Mouse (Mus musculus) brown adipose tissue, adult 24 weeks (tissue): Measurements from ENCODE around the gene Dlgap4. TPM values are rescaled to one million over a fixed set of nuclear protein-coding genes. Genes with fewer than 3 reads are reported as not detected.

Source experiments
- H3K27ac ChIP-seq: fragments of 200-500 bp; replicated peaks from 2 replicates; pipeline ENCODE4 v1.5.1; 2012; ENCODE audit warnings: low read depth, mild to moderate bottlenecking, low read length
- H3K4me1 ChIP-seq: fragments of 200-500 bp; 2 replicates; pipeline ENCODE4 v1.6.1; 2012; ENCODE audit warnings: low read length, mixed read lengths; ENCODE audit not compliant: control insufficient read depth, insufficient read depth, insufficient read length
- H3K4me3 ChIP-seq: fragments of 200-500 bp; 2 replicates; pipeline ENCODE4 v1.5.1; 2012; ENCODE audit warnings: low read depth, mild to moderate bottlenecking, low read length, moderate library complexity; ENCODE audit not compliant: insufficient read depth
- polyA plus RNA-seq: library from polyadenylated mRNA; stranded (reverse); fragments of >200 nt; gene quantifications from 2 replicates; pipeline ENCODE4 v1.2.4, GENCODE M21; 2012; ENCODE audit not compliant: missing spikeins, insufficient read depth, insufficient read length

Gene Dlgap4
- polyA plus RNA-seq, 1 experiment: 39.8 TPM

- Histone ChIP-seq H3K4me1 (peaks cover 35% of the 10 kb centered on the region), H3K27ac (no peak overlapping the region), H3K4me3 (no peak overlapping the region)
These were observed 110.5 kb downstream of the Dlgap4 start for GRCm38 (mm10) chr2:156723899-156724523.

- peaks cover 32% of the 10 kb centered on the region for H3K4me1 ChIP-seq
These were observed 111.4 kb downstream of the Dlgap4 start for GRCm38 (mm10) chr2:156724871-156725270.

GRCm38 (mm10) chr2:156726344-156726743, 112.8 kb downstream of the Dlgap4 start:
- H3K4me3 ChIP-seq: no peak overlapping the region
- H3K4me1 ChIP-seq: peaks cover 36% of the 10 kb centered on the region
- H3K27ac ChIP-seq: peak overlapping the region; percentile 37

More at GRCm38 (mm10) chr2:156724871-156725270, 111.4 kb downstream of the Dlgap4 start:
- H3K4me3 ChIP-seq: no peak overlapping the region
- H3K27ac ChIP-seq: no peak overlapping the region

GRCm38 (mm10) chr2:156726878-156727277, 113.4 kb downstream of the Dlgap4 start:
- Histone ChIP-seq H3K4me1 (peaks cover 40% of the 10 kb centered on the region), H3K27ac (peak overlapping the region; percentile 25; the same call in 1 of the 2 replicates), H3K4me3 (no peak overlapping the region)

GRCm38 (mm10) chr2:156729537-156730469, 116.3 kb downstream of the Dlgap4 start:
- peaks cover 36% of the 10 kb centered on the region for H3K4me1 ChIP-seq
- peak overlapping the region; percentile 64 for H3K27ac ChIP-seq
- peak overlapping the region; percentile 21 for H3K4me3 ChIP-seq

GRCm38 (mm10) chr2:156730501-156730921, 117.0 kb downstream of the Dlgap4 start:
- H3K27ac ChIP-seq: no peak overlapping the region
- peak overlapping the region; percentile 36 for H3K4me3 ChIP-seq
- peaks cover 30% of the 10 kb centered on the region for H3K4me1 ChIP-seq

- H3K27ac ChIP-seq: no peak overlapping the region
These were observed 118.1 kb downstream of the Dlgap4 start for GRCm38 (mm10) chr2:156731592-156731991.

GRCm38 (mm10) chr2:156732109-156732508, 118.6 kb downstream of the Dlgap4 start:
- H3K4me3 ChIP-seq: no peak overlapping the region
- peaks cover 30% of the 10 kb centered on the region for H3K4me1 ChIP-seq
- H3K27ac ChIP-seq: no peak overlapping the region

More at GRCm38 (mm10) chr2:156731592-156731991, 118.1 kb downstream of the Dlgap4 start:
- H3K4me3 ChIP-seq: no peak overlapping the region
- H3K4me1 ChIP-seq: peaks cover 30% of the 10 kb centered on the region

- Histone ChIP-seq H3K4me1 (peaks cover 51% of the 10 kb centered on the region), H3K4me3 (no peak overlapping the region), H3K27ac (no peak overlapping the region)
These were observed 122.3 kb downstream of the Dlgap4 start for GRCm38 (mm10) chr2:156735761-156736335.

GRCm38 (mm10) chr2:156736846-156737245, 123.3 kb downstream of the Dlgap4 start:
- Histone ChIP-seq H3K27ac (no peak overlapping the region), H3K4me1 (peaks cover 57% of the 10 kb centered on the region), H3K4me3 (no peak overlapping the region)

- Histone ChIP-seq H3K27ac (no peak overlapping the region), H3K4me3 (no peak overlapping the region), H3K4me1 (peaks cover 60% of the 10 kb centered on the region)
These were observed 124.5 kb downstream of the Dlgap4 start for GRCm38 (mm10) chr2:156737976-156738375.

- Histone ChIP-seq H3K4me1 (peaks cover 53% of the 10 kb centered on the region), H3K4me3 (no peak overlapping the region), H3K27ac (no peak overlapping the region)
These were observed 127.8 kb downstream of the Dlgap4 start for GRCm38 (mm10) chr2:156741265-156741664.

GRCm38 (mm10) chr2:156741998-156742397, 128.5 kb downstream of the Dlgap4 start:
- Histone ChIP-seq H3K4me3 (no peak overlapping the region), H3K27ac (no peak overlapping the region), H3K4me1 (peaks cover 52% of the 10 kb centered on the region)

- Histone ChIP-seq H3K4me1 (peaks cover 48% of the 10 kb centered on the region), H3K27ac (no peak overlapping the region), H3K4me3 (no peak overlapping the region)
These were observed 129.7 kb downstream of the Dlgap4 start for GRCm38 (mm10) chr2:156743248-156743647.

GRCm38 (mm10) chr2:156744414-156744813, 130.9 kb downstream of the Dlgap4 start:
- no peak overlapping the region for H3K4me3 ChIP-seq
- H3K4me1 ChIP-seq: peaks cover 43% of the 10 kb centered on the region

More at GRCm38 (mm10) chr2:156744414-156744813, 130.9 kb downstream of the Dlgap4 start:
- H3K27ac ChIP-seq: no peak overlapping the region
